Mouse (Mus musculus): ENCODE data around the gene Gm4881.
A peak's percentile ranks its signal among the peaks of the same experiment; 100 is the strongest.

GRCm38 (mm10) chr7:24964897-24965535 is 20.7 kb upstream of the Gm4881 start:
- TF ChIP-seq CTCF (IDR thresholded peaks at IDR 0.05 in 2 of 3, conservative IDR thresholded peaks at IDR 0.05 in 1 of 3; ENCODE audit: control insufficient read depth in 1 of 3, insufficient read depth in 1 of 3, low read depth in 2 of 3, low read length in 3 of 3, poor library complexity in 1 of 3, severe bottlenecking in 1 of 3) (peak; percentile 71 to 94 (median 87)), MEF2A (IDR thresholded peaks at IDR 0.05; ENCODE audit: extremely low read depth, insufficient replicate concordance, low read depth, low read length, poor library complexity, severe bottlenecking) (no peak), EP300 (IDR thresholded peaks at IDR 0.05; ENCODE audit: low read depth in 1 of 2, low read length in 2 of 2) (no peak), POLR2AphosphoS5 (IDR thresholded peaks at IDR 0.05; ENCODE audit: borderline replicate concordance, low read depth, low read length) (no peak), USF2 (IDR thresholded peaks at IDR 0.05; ENCODE audit: borderline replicate concordance in 1 of 2, insufficient read depth in 1 of 2, low read depth in 1 of 2, low read length in 2 of 2) (no peak), JUND (IDR thresholded peaks at IDR 0.05; ENCODE audit: low read depth, low read length) (no peak), TCF12 (IDR thresholded peaks at IDR 0.05; ENCODE audit: low read depth, low read length) (no peak), ETS1 (IDR thresholded peaks at IDR 0.05; ENCODE audit: low read depth, low read length) (no peak), ZKSCAN1 (IDR thresholded peaks at IDR 0.05; ENCODE audit: low read depth, low read length) (no peak), SMC3 (IDR thresholded peaks at IDR 0.05; ENCODE audit: low read depth, low read length) (peak; percentile 89), POLR2AphosphoS2 (IDR thresholded peaks at IDR 0.05; ENCODE audit: low read length) (no peak)
